Mouse (Mus musculus): ENCODE results near the gene Speg. TPM values are rescaled to one million over a fixed set of nuclear protein-coding genes. Genes with fewer than 3 reads are reported as not detected.

The Speg gene
- 1.1 TPM for polyA plus RNA-seq (2014; fragmentation: Illumina TruSeq; extraction: RNeasy Lipid Tissue Mini Kit (QIAGEN cat#74804); ENCODE audit: low read depth, low replicate concordance)

DNA sequence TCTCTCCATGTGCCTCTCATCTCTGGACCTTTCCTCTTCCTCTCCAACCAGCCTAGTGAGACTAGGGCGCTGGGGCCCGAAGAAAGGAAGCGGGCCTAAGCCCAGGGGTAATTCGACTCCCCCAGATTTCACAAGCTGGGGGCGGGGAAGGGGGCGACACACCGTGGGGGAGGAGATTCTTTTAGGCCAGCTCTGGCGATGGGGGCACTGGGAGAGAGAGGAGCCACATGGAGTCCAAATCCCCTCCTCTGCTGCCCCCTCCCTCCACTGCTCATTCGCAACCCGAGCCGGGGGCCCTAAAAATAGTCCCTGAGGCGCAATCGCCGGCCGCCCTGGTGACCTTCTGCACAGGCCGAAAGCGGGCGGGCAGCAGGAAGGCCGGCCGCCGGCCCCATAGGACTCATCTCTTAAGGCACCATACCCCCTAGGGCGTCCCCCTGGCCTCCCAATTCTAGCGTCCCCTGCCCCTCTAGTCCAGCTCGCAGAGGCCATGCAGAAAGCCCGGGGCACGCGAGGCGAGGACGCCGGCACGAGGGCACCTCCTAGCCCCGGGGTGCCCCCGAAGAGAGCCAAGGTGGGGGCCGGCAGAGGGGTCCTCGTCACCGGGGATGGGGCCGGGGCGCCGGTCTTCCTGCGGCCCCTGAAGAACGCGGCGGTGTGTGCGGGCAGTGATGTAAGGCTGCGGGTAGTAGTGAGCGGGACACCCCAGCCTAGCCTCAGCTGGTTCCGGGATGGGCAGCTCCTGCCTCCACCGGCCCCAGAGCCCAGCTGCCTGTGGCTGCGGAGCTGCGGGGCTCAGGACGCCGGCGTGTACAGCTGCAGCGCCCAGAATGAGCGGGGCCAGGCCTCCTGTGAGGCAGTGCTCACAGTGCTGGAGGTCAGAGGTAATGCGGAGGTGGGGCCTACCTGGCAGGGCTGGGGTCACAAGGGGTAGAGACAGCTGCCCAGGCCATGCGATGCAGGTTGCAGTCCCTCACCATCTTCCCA, at the start of gene Speg:
Gene Speg (plus strand): TSS at position 348 of the 987 bp plus-strand sequence.

DNA sequence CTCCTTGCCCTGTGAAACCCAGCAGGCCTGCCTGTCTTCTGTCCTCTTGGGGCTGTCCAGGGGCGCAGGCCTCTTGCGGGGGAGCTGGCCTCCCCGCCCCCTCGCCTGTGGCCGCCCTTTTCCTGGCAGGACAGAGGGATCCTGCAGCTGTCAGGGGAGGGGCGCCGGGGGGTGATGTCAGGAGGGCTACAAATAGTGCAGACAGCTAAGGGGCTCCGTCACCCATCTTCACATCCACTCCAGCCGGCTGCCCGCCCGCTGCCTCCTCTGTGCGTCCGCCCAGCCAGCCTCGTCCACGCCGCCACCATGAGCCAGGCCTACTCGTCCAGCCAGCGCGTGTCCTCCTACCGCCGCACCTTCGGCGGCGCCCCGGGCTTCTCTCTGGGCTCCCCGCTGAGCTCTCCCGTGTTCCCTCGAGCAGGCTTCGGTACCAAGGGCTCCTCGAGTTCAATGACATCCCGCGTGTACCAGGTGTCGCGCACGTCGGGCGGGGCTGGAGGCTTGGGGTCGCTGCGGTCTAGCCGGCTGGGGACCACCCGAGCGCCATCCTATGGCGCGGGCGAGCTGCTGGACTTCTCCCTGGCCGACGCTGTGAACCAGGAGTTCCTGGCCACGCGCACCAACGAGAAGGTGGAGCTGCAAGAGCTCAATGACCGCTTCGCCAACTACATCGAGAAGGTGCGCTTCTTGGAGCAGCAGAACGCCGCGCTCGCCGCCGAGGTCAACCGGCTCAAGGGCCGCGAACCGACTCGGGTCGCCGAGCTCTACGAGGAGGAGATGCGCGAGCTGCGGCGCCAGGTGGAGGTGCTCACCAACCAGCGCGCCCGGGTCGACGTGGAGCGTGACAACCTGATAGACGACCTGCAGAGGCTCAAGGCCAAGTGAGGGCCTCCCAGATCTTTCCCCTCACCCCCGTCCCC, 14.7 kb upstream of the Speg start, which contains the start of gene Des:
Gene Des (plus strand): TSS at position 218 of the 920 bp plus-strand sequence.

DNA sequence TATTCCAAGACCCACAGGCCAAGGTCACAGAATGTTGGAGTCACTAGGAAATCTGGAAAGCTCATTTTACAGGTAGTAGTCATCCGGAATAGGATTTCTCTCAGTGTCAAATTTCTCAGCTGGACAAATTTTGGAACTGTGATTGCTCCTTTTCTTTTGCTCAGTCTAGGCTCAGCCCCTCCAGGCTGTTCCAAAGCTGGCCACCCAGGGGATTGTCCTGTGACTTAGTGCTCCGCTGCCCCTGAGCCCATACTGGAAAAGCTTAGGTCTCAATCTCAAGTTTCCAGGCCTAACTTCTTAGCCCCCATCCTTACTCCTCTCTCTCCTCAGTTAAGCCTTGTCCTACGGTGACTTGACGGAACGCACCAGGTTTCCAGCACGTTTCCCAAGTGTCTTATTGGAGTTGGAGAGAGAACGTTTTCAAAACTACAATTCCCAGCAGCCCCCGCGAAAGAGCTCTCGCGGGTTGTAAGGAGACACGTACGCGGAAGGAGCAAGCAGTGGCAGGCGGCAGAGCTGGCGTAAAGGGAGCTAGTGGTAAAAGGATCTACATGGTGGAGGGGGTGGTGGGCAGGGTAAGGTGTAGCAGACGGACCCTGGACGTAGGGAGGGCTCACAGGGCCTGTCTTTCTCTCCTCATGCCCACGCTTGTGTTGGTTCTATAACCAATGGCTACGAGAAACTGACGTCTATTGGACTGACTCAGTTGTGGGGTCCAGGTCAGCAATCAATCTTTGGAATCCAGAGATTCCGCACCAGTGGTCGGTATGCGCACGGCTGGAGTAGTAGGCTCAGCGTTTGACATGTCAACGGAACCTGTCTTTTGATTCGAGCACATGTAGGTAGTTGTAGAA, 60.6 kb downstream of the Speg start, which contains the start of gene Gmppa:
Gene Gmppa (plus strand): TSS at position 456 of the 854 bp plus-strand sequence.

DNA sequence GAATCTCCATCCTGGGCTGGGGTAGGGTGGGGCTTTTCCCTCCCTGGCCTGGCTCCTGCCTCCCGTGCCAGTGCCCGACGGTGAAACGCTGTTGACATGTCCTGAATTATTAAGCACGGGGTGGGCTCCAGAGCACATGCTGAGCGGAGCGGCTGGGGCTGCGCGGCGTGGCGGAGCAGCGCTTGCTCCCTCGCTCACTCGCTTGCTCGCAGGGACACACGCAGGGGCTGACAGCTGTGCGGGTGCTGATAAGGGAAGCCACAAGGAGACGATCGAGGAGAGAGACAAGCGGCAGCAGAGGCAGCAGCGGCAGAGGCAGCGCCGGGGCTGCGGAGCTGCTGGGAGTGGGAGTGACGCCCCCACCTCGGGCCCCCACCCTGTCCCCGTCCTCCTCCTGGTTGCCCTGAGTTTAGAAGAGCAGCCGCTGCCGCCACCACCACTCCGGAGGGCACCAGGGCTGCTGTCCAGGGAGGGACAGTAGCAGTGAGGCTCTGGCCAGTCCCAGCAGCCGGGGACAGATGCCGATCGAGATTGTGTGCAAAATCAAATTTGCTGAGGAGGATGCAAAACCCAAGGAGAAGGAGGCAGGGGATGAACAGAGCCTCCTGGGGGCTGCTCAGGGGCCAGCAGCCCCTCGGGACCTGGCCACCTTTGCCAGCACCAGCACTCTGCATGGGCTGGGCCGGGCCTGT, 75.4 kb downstream of the Speg start, which contains the start of gene Asic4:
Gene Asic4 (plus strand): TSS at position 123 of the 692 bp plus-strand sequence.

DNA sequence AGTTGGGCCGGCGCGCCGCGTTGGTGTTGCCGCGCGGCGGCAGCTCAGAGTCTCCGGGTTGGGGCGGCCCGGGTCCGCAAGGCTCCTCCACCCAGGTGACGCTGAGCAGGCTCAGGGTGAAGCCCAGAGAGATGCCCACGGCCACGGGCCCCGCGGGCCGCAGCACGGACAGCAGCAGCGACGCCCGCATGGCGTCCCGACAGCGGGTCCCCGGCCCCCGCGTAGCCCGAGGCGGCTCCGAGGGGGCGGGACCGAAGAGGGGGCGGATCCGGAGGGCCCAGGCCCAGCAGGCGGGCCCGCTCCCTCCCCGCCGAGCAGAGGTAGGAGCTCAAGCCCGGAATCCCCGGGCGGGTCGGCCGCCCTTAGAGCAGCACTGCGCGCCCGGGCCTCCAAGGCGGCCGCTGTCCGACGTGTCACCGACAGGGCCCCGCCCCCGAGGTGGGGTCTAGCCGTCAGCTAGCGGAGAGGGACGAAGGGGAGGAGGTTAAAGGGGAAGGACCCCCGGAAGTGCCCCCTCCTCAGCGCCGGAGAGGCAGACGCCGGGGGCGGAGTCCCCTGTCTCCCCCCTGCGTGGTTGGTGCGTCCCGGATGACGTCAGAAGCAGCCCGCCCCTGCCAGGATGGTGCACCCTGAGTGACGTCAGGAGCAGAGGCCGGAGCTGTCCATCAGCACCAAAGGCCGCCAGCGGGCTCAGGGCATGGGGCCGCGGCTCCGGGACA, 104.0 kb downstream of the Speg start, which contains the start of the genes Chpf and Tmem198:
Gene Chpf (minus strand): TSS at position 392 of the 719 bp plus-strand sequence.
Gene Tmem198 (plus strand): TSS at position 617 of the 719 bp plus-strand sequence.

Other genes starting within 250 kb of the Speg start
- gene Slc23a3, start 241.4 kb upstream of the Speg start, polyA plus RNA-seq (2014; fragmentation: Illumina TruSeq; extraction: RNeasy Lipid Tissue Mini Kit (QIAGEN cat#74804); ENCODE audit: low read depth, low replicate concordance), result 5.4 TPM
- gene Cnppd1, start 232.6 kb upstream of the Speg start, polyA plus RNA-seq (2014; fragmentation: Illumina TruSeq; extraction: RNeasy Lipid Tissue Mini Kit (QIAGEN cat#74804); ENCODE audit: low read depth, low replicate concordance), result 14.0 TPM
- 11.7 TPM for gene Retreg2, start 232.5 kb upstream of the Speg start, polyA plus RNA-seq (2014; fragmentation: Illumina TruSeq; extraction: RNeasy Lipid Tissue Mini Kit (QIAGEN cat#74804); ENCODE audit: low read depth, low replicate concordance)
- not detected for gene Zfand2b, start 206.7 kb upstream of the Speg start, polyA plus RNA-seq (2014; fragmentation: Illumina TruSeq; extraction: RNeasy Lipid Tissue Mini Kit (QIAGEN cat#74804); ENCODE audit: low read depth, low replicate concordance)
- 8.3 TPM for gene Abcb6, start 194.9 kb upstream of the Speg start, polyA plus RNA-seq (2014; fragmentation: Illumina TruSeq; extraction: RNeasy Lipid Tissue Mini Kit (QIAGEN cat#74804); ENCODE audit: low read depth, low replicate concordance)
- 6.7 TPM for gene Ankzf1, start 183.1 kb upstream of the Speg start, polyA plus RNA-seq (2014; fragmentation: Illumina TruSeq; extraction: RNeasy Lipid Tissue Mini Kit (QIAGEN cat#74804); ENCODE audit: low read depth, low replicate concordance)
- gene Atg9a, start 183.1 kb upstream of the Speg start, polyA plus RNA-seq (2014; fragmentation: Illumina TruSeq; extraction: RNeasy Lipid Tissue Mini Kit (QIAGEN cat#74804); ENCODE audit: low read depth, low replicate concordance), result 10.1 TPM
- gene Glb1l, start 164.5 kb upstream of the Speg start, polyA plus RNA-seq (2014; fragmentation: Illumina TruSeq; extraction: RNeasy Lipid Tissue Mini Kit (QIAGEN cat#74804); ENCODE audit: low read depth, low replicate concordance), result 137 TPM
- 19.9 TPM for gene Stk16, start 164.5 kb upstream of the Speg start, polyA plus RNA-seq (2014; fragmentation: Illumina TruSeq; extraction: RNeasy Lipid Tissue Mini Kit (QIAGEN cat#74804); ENCODE audit: low read depth, low replicate concordance)
- 14.7 TPM for gene Tuba4a, start 155.4 kb upstream of the Speg start, polyA plus RNA-seq (2014; fragmentation: Illumina TruSeq; extraction: RNeasy Lipid Tissue Mini Kit (QIAGEN cat#74804); ENCODE audit: low read depth, low replicate concordance)
- not detected for gene A630095N17Rik, start 143.2 kb upstream of the Speg start, polyA plus RNA-seq (2014; fragmentation: Illumina TruSeq; extraction: RNeasy Lipid Tissue Mini Kit (QIAGEN cat#74804); ENCODE audit: low read depth, low replicate concordance)
- 13.9 TPM for gene Dnajb2, start 138.9 kb upstream of the Speg start, polyA plus RNA-seq (2014; fragmentation: Illumina TruSeq; extraction: RNeasy Lipid Tissue Mini Kit (QIAGEN cat#74804); ENCODE audit: low read depth, low replicate concordance)
- not detected for gene Ptprn, start 110.8 kb upstream of the Speg start, polyA plus RNA-seq (2014; fragmentation: Illumina TruSeq; extraction: RNeasy Lipid Tissue Mini Kit (QIAGEN cat#74804); ENCODE audit: low read depth, low replicate concordance)
- not detected for gene Resp18, start 96.9 kb upstream of the Speg start, polyA plus RNA-seq (2014; fragmentation: Illumina TruSeq; extraction: RNeasy Lipid Tissue Mini Kit (QIAGEN cat#74804); ENCODE audit: low read depth, low replicate concordance)
- 0.81 TPM for gene Dnpep, start 57.3 kb upstream of the Speg start, polyA plus RNA-seq (2014; fragmentation: Illumina TruSeq; extraction: RNeasy Lipid Tissue Mini Kit (QIAGEN cat#74804); ENCODE audit: low read depth, low replicate concordance)
- gene Des, start 15.0 kb upstream of the Speg start, polyA plus RNA-seq (2014; fragmentation: Illumina TruSeq; extraction: RNeasy Lipid Tissue Mini Kit (QIAGEN cat#74804); ENCODE audit: low read depth, low replicate concordance), result 0.40 TPM
- 4.3 TPM for gene Gmppa, start 60.6 kb downstream of the Speg start, polyA plus RNA-seq (2014; fragmentation: Illumina TruSeq; extraction: RNeasy Lipid Tissue Mini Kit (QIAGEN cat#74804); ENCODE audit: low read depth, low replicate concordance)
- not detected for gene Asic4, start 75.1 kb downstream of the Speg start, polyA plus RNA-seq (2014; fragmentation: Illumina TruSeq; extraction: RNeasy Lipid Tissue Mini Kit (QIAGEN cat#74804); ENCODE audit: low read depth, low replicate concordance)
- gene Chpf, start 104.0 kb downstream of the Speg start, polyA plus RNA-seq (2014; fragmentation: Illumina TruSeq; extraction: RNeasy Lipid Tissue Mini Kit (QIAGEN cat#74804); ENCODE audit: low read depth, low replicate concordance), result 0.40 TPM
- gene Tmem198, start 104.2 kb downstream of the Speg start, polyA plus RNA-seq (2014; fragmentation: Illumina TruSeq; extraction: RNeasy Lipid Tissue Mini Kit (QIAGEN cat#74804); ENCODE audit: low read depth, low replicate concordance), result not detected
- not detected for gene Obsl1, start 131.2 kb downstream of the Speg start, polyA plus RNA-seq (2014; fragmentation: Illumina TruSeq; extraction: RNeasy Lipid Tissue Mini Kit (QIAGEN cat#74804); ENCODE audit: low read depth, low replicate concordance)
- gene Inha, start 131.8 kb downstream of the Speg start, polyA plus RNA-seq (2014; fragmentation: Illumina TruSeq; extraction: RNeasy Lipid Tissue Mini Kit (QIAGEN cat#74804); ENCODE audit: low read depth, low replicate concordance), result not detected
- gene Stk11ip, start 146.2 kb downstream of the Speg start, polyA plus RNA-seq (2014; fragmentation: Illumina TruSeq; extraction: RNeasy Lipid Tissue Mini Kit (QIAGEN cat#74804); ENCODE audit: low read depth, low replicate concordance), result 1.5 TPM
- gene Slc4a3, start 171.0 kb downstream of the Speg start, polyA plus RNA-seq (2014; fragmentation: Illumina TruSeq; extraction: RNeasy Lipid Tissue Mini Kit (QIAGEN cat#74804); ENCODE audit: low read depth, low replicate concordance), result 0.20 TPM